Mouse (Mus musculus) v-Abl transformed pro-B cells (cell line): Measurements from ENCODE around the gene H2-T3.
"Not testable (repeated sequence)": the region's sequence is repeated elsewhere in the genome, so short reads cannot be mapped to it uniquely, and the experiment has no call there.

ENCODE experiments used
- in situ Hi-C, 2 experiments: fragments of 400-800 bp; cut with MboI; formaldehyde crosslinking; loops; one replicate each; pipeline ENCODE4 v1.15.1; 2025; ENCODE audit not compliant: unreplicated experiment in 2 of 2

Gene H2-T3

DNA sequence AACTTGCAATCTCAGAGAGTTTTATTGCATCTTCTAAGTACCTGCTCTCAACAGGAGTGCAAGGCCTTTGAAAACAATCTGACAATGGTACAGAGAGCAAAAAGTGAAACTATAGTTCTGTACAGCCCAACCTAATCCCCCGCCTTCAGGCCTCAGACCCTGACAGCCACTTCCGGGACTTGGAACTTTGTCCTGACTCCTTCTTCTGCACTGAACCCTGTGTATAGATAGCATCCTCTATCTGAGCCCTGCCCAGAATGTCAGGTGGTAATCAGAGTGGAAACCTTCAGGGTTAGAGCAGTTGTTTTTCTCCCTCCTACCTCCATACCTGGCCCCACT, at the start of gene H2-T3:
Gene H2-T3, minus strand, starts transcription at position 119 of the 339 bp plus-strand sequence.
- in situ Hi-C loops, result loop anchor here (5.0 to 10.0 kb wide), 3 partner anchors 108 to 255 kb away; partner anchors contain the start of gene H2-T23 (in 2 of the 2)

DNA sequence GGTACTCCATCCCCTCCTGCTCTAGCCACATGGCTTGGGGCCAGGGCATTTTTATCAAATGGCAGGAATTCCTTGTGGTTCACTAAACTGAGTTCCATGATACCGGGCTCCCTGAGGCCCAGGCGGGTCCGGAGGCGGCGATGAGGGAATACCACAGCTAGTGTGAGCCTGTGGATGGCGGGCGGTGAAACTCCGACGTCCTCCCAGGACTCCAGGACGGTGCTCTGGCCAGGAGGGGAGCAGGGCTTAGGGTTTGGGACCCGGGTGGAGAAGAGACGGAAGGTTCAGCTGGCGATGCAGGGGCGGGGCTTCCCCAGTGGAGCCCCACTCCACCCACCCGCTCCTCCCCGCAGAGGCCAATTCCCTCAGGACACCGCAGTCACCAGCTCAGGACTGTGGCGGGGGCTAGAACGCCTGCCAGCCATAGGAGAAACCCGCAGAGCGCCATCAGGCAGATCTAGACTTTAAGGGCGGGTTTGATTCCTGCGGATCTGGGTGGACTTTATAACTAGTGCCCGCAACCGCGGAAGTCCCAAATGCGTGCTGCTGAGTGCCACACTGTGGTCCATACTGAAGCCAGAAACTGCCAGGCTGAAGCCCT, 47.3 kb upstream of the H2-T3 start:
- in situ Hi-C loops, result no loop called here

DNA sequence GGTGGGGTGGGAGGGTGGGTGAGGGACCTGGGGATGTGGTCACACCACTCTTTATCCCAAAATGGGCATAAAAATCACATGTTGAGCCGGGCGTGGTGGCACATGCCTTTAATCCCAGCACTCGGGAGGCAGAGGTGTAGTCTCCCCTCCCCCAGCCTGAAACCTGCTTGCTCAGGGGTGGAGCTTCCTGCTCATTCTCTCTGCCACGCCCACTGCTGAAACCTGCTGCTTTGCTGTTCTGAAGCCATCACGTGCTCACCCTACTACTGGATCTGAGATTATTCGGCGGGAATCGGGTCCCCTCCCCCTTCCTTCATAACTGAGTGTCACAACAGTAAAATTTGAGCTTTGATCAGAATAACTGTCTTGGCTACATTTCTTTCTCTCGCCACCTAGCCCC, 45.2 kb upstream of the H2-T3 start:
- in situ Hi-C loops, result not testable (repeated sequence)

DNA sequence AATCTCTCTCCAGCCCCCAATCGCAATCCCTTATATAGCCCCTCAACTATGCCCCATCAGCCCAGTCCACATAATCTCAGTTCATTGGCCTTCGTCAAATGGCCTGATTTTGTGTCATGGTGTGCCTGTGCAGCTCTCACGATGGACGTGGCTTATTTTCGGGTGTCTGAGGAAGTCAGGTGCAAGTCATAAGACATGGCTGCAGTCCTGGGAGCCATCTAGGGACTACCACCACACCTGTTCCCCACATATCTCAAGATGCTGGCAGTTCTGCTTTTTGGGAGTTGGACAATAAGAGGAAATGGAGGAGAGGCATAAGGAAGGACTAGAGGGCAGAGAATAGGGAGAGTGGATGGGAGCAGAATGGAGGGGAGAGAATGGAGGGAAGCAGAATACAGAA, 43.5 kb upstream of the H2-T3 start:
- in situ Hi-C loops, result no loop called here

DNA sequence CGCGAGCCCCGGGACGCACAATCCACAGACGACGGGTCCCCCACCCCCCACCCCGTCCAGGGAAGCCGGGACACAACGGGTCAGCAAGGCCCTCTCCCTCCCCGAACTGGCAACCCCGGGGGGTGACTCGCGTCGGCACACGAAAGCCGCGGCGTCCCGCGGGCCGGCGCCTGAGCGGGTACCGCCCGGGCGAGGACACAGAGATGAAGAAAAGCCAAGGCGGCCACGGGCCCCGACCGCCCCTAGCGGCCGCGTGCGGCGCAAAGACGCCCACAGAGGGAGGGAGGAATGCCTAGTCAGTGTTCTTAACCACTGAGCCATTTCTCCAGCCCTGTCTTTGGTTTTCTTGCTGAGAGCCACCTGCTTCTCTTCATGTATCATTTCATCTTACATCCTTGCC, 41.2 kb upstream of the H2-T3 start:
- in situ Hi-C loops, result no loop called here

DNA sequence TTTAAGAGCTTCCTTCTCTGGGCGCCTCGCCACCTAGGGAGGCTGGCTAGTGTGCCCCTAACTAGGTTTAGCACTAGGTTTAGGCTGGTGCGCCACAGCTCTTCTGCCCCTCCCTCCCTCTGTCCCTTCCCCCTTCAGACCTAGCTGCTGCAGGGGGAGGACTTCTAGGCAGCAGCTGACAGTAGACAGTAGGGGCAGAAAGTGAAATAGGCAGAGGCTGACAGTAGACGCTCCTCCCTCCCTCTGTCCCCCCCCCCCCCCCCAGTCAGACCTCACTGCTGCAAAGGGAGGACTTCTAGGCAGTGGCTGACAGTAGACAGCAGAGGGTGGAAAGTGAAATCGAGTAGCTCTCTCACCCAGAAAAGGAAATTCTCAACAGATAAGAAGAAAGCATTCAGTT, 39.0 kb upstream of the H2-T3 start:
- in situ Hi-C loops, result no loop called here

DNA sequence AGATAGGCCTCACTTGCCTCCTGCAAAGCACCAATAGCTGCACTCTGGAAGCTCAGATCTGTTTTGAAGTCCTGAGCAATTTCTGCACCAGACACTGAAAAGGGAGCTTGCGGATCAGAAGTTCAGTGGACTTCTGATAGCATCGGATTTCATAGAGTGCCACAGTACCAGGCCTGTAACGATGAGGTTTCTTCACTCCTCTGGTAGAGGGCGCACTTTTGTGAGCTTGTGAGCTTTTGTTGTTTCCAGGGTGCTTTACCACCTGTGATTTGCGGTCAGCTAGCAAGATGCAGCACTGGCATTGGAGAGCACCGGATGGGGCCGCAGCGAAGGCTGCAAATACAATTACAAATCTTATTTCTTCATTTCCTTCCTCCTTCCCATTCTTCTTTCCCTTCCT, 36.8 kb upstream of the H2-T3 start:
- in situ Hi-C loops, result no loop called here

DNA sequence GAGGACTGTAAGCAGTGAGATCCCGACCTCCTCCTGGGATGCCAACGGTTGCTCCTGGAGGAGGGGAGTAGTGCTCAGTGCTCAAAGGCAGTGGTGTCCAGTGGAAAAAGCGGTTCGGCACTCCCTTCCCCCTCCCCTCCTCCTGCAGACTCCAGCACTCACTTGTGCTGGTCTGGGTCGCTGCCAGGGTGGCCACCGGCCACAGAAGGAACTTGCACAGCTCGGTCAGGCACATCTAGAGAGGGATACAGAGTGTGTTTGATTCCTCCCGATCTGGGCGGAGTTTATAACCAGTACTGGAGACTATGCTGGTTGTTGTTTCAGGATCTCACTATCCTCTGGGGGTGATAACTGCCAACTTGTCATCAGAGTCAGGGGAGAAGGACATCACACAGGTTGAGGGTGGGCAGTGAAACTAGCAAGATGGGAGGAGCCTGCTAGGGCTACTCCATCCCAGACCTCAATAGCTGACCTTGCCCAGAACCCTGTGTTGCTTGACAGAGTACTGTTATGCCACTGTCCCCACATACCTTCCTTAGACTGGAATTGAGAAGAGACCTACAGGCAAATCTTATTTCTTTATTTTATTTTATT, 35.2 kb upstream of the H2-T3 start:
- in situ Hi-C loops, result no loop called here

DNA sequence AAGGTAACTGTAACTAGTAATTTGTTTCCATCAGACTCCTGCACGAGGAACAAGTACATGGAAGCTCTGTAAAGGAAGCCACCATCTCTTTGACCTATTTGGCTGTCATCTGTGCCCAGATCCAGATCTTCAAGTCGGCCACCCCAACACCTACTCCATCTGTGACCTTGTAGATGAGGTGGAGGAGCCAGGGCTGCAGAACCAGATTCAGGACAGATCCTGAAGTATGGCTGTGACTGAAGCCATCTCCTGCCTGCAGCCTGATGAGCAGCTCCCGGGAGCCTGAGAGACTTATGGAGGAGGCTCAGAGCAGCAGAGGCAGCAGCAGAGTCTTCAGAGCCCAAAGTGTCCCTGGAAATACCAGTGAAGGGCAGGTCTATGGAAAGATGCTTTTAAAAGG, 34.4 kb upstream of the H2-T3 start:
- in situ Hi-C loops, result loop anchor here in 1 of 2 experiments (25.0 kb wide), 1 partner anchor 188 kb away; no protein-coding TSS in a partner anchor

DNA sequence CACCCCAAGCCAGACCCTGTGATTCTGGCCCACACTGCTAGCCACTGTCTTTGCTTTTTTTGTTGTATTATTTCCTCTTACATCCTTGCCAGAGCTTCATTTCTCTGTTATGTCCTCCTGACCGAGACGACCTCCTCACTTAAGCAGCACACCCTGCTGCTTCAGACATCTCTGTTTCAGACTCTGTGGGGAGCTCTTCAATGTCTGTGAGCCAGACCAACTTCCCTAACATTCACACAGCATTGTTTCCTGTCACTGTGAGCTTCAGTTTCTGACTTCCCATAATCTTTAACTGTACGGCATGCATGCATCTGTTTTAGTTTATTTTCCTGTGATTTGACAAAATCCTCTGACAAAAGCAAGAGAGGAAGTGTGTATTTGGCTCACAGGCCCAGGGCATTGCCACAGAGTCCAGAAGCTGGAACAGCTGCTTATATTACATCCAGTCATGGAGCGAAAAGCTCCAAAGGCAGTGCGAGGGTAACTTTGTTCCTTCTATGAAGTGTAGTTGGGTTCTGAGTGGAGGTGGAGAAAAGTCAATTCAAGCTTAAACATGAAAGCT, 28.6 kb upstream of the H2-T3 start:
- in situ Hi-C loops, result loop anchor here in 1 of 2 experiments (25.0 kb wide), 1 partner anchor 194 kb away; no protein-coding TSS in a partner anchor

DNA sequence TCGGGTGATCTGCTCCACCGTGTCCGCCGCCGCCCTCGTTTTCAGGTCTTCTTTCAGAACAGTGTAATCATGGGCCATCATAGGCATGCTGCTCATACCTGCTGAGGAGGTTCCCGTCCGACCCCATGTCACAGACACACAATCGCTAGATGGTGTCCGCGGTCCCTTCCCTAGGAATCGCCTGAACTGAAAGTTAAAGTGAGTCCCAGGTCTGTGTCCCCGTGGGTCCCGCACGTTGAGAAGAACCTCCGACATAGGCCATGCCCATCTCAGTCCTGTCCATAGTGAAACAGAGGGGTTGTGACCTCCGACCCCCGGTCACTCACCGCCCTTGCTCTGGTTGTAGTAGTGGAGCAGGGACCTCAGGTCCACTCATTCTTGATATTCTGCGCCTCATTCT, 25.5 kb upstream of the H2-T3 start:
- in situ Hi-C loops, result loop anchor here in 1 of 2 experiments (25.0 kb wide), 1 partner anchor 197 kb away; no protein-coding TSS in a partner anchor

DNA sequence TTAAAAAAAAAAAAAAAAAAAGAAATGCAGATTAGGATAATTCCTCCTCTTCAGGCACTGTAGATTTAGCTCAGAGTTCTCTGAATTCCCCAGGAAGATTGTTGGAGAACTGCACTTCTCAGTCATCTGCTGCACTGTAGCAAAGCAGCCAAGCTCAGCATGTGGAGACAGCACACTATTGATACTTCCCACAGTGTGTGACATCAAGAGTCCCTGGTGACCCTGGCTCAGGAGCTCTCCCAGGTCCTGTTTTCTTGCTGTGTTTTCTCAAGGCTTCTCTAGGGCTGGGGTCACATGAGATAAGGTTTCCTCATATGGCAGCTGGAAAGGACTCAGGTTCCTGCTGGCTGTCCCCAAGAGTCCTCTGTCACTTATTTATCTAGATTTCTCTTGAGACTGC, 16.8 kb upstream of the H2-T3 start:
- in situ Hi-C loops, result loop anchor here in 1 of 2 experiments (25.0 kb wide), 1 partner anchor 205 kb away; no protein-coding TSS in a partner anchor

DNA sequence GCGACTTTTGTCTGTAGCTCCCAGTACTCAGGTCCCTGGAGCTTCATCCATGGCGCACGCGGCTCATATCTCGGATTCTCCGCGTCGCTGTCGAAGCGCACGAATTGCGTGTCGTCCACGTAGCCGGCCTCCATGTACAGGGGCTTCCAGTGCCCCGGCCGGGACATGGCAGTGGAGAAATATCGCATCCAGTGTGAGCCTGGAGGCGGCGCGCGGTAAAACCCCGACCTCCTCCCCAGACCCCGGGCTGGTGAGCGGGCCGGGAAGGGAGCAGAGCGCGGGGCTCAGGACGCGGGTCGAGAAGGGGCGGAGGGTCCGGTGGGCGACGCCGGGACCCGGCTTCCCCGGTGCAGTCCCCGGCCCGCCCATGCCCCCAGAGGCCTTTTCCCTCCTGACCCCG, 15.8 kb upstream of the H2-T3 start:
- in situ Hi-C loops, result loop anchor here in 1 of 2 experiments (25.0 kb wide), 1 partner anchor 206 kb away; no protein-coding TSS in a partner anchor

DNA sequence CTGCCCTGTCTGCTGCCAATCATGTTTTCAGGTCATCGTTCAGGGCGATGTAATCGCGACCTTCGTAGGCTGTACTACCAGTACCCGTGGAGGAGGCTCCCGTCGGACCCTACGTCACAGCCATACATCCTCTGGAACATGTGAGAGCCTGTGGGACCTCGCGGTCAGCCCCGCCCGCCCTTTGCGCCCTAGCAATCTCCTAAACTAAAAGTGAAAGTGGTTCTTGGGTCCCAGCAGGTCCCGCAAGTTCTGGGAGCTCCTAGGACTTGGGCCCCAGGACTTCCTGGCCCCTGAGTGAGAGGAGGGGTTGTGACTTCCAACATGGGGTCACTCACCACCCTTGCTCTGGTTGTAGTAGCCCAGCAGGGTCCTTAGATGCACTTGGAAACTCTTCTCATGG, 15.4 kb upstream of the H2-T3 start:
- in situ Hi-C loops, result loop anchor here in 1 of 2 experiments (25.0 kb wide), 1 partner anchor 207 kb away; no protein-coding TSS in a partner anchor

DNA sequence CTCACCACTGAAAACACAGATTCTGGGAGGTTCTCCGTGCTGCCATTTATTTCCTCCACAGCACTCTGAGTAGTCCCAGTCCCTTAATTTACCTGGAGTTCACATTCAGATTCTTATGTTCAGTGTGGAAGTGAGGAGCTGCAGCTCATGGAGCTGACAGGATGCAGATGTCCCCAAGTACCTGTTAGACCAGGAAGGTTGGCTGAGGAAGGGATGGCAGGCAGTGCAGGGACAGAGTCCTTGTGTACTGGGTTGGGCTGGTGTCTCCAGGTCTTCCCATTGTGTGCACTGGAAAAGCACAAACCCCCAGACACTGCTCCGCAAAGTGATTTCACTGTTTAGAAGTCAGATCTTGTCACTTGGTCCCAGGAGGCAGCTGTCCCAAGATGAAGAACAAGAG, 11.8 kb upstream of the H2-T3 start:
- in situ Hi-C loops, result loop anchor here in 1 of 2 experiments (25.0 kb wide), 1 partner anchor 210 kb away; no protein-coding TSS in a partner anchor

DNA sequence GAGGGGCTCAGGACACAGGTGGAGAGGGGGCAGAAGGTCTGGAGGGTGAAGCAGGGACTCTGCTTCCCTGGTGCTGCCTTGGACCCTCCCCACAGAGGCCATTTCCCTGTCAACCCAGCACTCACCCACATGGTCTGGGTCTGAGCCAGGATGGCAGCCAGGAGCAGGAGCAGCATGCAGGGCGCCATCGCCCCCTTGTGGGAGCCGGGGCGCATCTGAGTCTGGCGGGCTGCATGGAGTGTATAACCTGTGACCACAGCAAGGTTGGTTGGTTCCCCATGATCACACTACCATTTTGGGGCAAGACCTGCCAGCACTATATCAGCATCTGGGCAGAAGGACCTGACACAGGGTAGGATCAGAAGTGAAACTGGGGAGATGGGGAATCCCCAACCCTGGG, 8.2 kb upstream of the H2-T3 start:
- in situ Hi-C loops, result loop anchor here (5.0 to 10.0 kb wide), 4 partner anchors 111 to 264 kb away; partner anchors contain the start of gene H2-T23 (in 2 of the 2)

DNA sequence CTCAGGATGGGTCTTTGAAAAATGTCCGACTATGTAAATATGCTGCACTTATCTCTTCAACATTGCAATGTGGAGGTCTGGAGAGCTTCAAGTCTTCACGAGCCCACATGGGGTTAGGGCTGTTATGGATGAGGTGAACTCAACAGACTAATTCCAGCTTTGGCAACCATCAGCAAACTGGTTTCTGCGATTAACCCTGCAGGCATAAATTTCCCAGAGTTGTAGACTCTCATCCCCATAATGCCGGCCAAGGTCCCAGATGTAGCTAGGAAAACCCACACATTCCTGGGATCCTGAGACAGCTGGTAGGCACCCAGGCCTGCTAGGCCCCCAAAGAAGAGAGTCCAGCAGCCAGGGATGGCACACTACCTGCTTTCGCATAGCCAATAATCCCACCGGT, 4.4 kb upstream of the H2-T3 start:
- in situ Hi-C loops, result loop anchor here (5.0 to 10.0 kb wide), 3 partner anchors 112 to 260 kb away; partner anchors contain the start of gene H2-T23 (in 2 of the 2)

DNA sequence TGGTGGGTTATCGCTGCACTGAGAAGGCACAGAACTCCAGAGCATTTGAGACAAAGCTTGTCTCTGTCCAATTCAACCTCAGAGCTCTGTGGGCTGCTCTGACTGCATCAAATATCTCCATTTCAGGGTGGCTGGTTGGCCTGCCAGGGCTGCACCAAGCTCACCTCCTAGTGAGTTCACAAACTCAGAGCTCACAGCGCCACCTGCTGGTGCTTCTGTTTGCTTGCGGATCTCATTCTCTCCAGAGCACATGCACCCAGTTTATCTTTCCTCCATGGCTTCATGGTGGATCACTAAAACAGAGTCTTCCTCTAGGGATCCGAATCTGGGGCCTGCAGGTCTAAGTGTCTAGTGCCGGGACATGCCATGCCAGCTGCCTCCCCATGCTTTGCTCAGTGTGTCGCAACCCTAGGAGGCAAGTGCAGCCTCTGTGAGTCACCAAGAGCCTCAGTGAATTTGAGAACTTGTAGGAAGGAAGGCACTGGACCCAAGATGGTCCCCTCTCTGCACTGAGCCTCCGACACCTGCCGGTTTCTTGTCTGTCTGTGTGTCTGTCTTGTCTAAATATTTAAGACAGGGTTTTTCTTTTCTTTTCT, 3.6 kb upstream of the H2-T3 start:
- in situ Hi-C loops, result loop anchor here (5.0 to 10.0 kb wide), 3 partner anchors 111 to 259 kb away; partner anchors contain the start of gene H2-T23 (in 2 of the 2)

DNA sequence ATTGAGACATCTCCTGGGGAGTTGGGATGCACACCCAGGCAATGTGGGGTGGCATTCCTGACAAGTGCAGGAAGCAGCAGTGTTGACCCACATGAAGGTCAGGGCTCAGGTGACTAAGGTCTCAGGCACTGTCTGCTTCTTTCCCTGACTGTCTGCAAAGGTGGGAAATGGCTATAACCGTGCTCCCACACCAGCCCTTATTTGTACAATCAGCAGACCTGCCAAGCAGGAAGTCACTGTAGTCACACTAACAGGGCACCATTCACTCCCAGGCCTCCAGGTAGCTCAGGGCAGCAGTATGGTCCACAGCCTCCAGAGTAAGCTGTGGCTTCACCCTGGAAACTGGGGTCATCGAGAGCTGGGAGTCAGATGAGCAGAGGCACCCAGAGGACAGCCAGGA, 2.3 kb upstream of the H2-T3 start:
- in situ Hi-C loops, result loop anchor here (5.0 to 10.0 kb wide), 3 partner anchors 110 to 258 kb away; partner anchors contain the start of gene H2-T23 (in 2 of the 2)

DNA sequence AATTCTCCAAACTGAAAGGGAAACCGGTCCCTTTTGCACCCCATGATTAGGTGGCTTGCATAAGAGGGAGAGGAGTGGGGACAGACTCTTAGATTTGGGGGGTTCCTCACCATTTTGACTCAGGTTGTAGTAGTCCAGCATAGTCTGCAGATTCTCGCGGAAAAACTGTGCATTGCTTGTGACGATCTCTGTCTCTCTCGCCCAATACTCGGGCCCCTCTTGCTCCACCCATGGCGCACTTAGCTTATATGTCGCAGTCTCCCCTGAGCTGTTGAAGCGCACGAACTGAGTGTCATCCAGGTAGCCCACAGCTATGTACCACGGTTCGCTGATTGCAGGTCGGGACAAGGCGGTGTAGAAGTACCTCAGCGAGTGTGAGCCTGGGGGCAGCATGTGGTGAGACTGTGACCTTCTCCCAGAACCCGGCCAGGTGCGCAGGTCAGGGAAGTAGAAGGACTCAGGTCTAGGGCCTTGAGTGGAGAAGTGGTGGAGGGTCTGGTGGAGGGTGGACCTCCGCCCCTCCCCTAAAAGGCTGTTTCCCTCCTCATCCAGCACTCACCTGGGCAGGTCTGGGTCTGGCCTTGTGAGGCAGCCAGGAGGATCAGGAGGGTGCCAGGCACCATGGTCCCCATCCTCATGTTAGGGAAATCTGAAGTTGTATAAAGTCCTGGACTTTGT, 457 bp downstream of the H2-T3 start:
- in situ Hi-C loops, result loop anchor here (5.0 to 10.0 kb wide), 3 partner anchors 107 to 255 kb away; partner anchors contain the start of gene H2-T23 (in 2 of the 2)
